Mouse (Mus musculus) heart, embryonic 14.5 days (tissue): Measurements from ENCODE around the gene 2700081O15Rik. TPM values are rescaled to one million over a fixed set of nuclear protein-coding genes. Genes with fewer than 3 reads are reported as not detected.

Source experiments
- ATAC-seq: fragments of 200-750 bp; cut with Nextera tagmentation; 2 replicates; pipeline ENCODE4 v1.8.0; 2017; ENCODE audit warnings: low read depth, moderate TSS enrichment; ENCODE audit not compliant: insufficient number of reproducible peaks, insufficient read depth, low FRiP score
- H3K27ac ChIP-seq, 2 experiments: fragments of 200-500 bp in 1 of 2; fragments of 300-500 bp in 1 of 2; sonication (generic) in 1 of 2; replicated peaks in 1 of 2; 2 replicates each; pipeline ENCODE4 v1.5.1; 2012 to 2014; ENCODE audit warnings: low read depth in 2 of 2, low read length in 2 of 2, control low read depth in 1 of 2, mild to moderate bottlenecking in 1 of 2, mixed read lengths in 1 of 2; ENCODE audit not compliant: control insufficient read depth in 1 of 2, insufficient read depth in 1 of 2
- H3K27me3 ChIP-seq: fragments of 300-500 bp; sonication (generic); 2 replicates; pipeline ENCODE4 v1.6.1; 2014; ENCODE audit warnings: mild to moderate bottlenecking, low read length, control low read depth; ENCODE audit not compliant: control insufficient read depth, insufficient read depth
- H3K36me3 ChIP-seq: fragments of 300-500 bp; sonication (generic); 2 replicates; pipeline ENCODE4 v1.6.1; 2014; ENCODE audit warnings: mild to moderate bottlenecking, control low read depth, low read length, mixed read lengths; ENCODE audit not compliant: control insufficient read depth, insufficient read depth
- H3K4me1 ChIP-seq, 2 experiments: fragments of 200-500 bp in 1 of 2; fragments of 300-500 bp in 1 of 2; sonication (generic) in 1 of 2; 2 replicates each; pipeline ENCODE4 v1.6.1; 2012 to 2014; ENCODE audit warnings: low read length in 2 of 2, control low read depth in 1 of 2, mixed read lengths in 1 of 2; ENCODE audit not compliant: control insufficient read depth in 2 of 2, insufficient read depth in 2 of 2
- H3K4me2 ChIP-seq: fragments of 300-500 bp; sonication (generic); 2 replicates; pipeline ENCODE4 v1.6.1; 2014; ENCODE audit warnings: mild to moderate bottlenecking, low read length
- H3K4me3 ChIP-seq, 2 experiments: fragments of 200-500 bp in 1 of 2; fragments of 300-500 bp in 1 of 2; sonication (generic) in 1 of 2; 2 replicates each; pipeline ENCODE4 v1.5.1; 2012 to 2014; ENCODE audit warnings: low read length in 2 of 2, mild to moderate bottlenecking in 2 of 2, control low read depth in 1 of 2, low read depth in 1 of 2, moderate library complexity in 1 of 2; ENCODE audit not compliant: control insufficient read depth in 1 of 2, insufficient read depth in 1 of 2
- H3K9ac ChIP-seq: fragments of 300-500 bp; sonication (generic); 2 replicates; pipeline ENCODE4 v1.6.1; 2014; ENCODE audit warnings: mild to moderate bottlenecking, low read length
- H3K9me3 ChIP-seq: fragments of 300-500 bp; sonication (generic); 2 replicates; pipeline ENCODE4 v1.6.1; 2016; ENCODE audit warnings: low read length, control low read depth; ENCODE audit not compliant: control insufficient read depth
- WGBS: fragments of 180-500 bp; shearing (Covaris S2); extraction: QIAGEN DNeasy Blood & Tissue Kit; methylation state at CpG from one replicate; pipeline ENCODE4 v1.1.7; 2014; 5-methylcytosine and 5-hydroxymethylcytosine counted together
- polyA plus RNA-seq: library from polyadenylated mRNA; unstranded; fragments of >200 nt; fragmentation: Nextera tagmentation; extraction: Ambion mirVana; gene quantifications from 2 replicates; pipeline ENCODE4 v1.2.1, GENCODE M21; 2014

2700081O15Rik gene
- polyA plus RNA-seq, 1 experiment from 2014 or later, result 5.8 TPM

- no peak overlapping the region for H3K27ac ChIP-seq
- H3K9me3 ChIP-seq, result 0 out of 2 replicates have a peak, but pooled peaks cover 4% of the 10 kb centered on the region
- H3K9ac ChIP-seq, result no peak overlapping the region
- H3K4me3 ChIP-seq, result no peak overlapping the region
- peaks cover 7 to 12% of the 10 kb centered on the region in 2 experiments; a peak in 3 of 4 replicates for H3K4me1 ChIP-seq
- ATAC-seq, result no peak
- H3K27me3 ChIP-seq, result no peaks in the 10 kb centered on the region
- H3K4me2 ChIP-seq, result no peak overlapping the region
- no peaks in the 10 kb centered on the region for H3K36me3 ChIP-seq
- WGBS, result 52% methylated on average over 9 of the region's 9 CpGs
These were observed 12.7 kb upstream of the 2700081O15Rik start for GRCm38 (mm10) chr19:7404623-7405229.

- no peak for ATAC-seq
- H3K4me1 ChIP-seq, result peaks cover 8 to 11% of the 10 kb centered on the region in 2 experiments
- no peak overlapping the region for H3K9ac ChIP-seq
- H3K36me3 ChIP-seq, result no peaks in the 10 kb centered on the region
- 0 out of 2 replicates have a peak, but pooled peaks cover 4% of the 10 kb centered on the region for H3K9me3 ChIP-seq
- H3K27me3 ChIP-seq, result no peaks in the 10 kb centered on the region
- no peak overlapping the region for H3K4me3 ChIP-seq
- WGBS, result 41% methylated on average over 2 of the region's 2 CpGs
- H3K4me2 ChIP-seq, result no peak overlapping the region
- H3K27ac ChIP-seq, result no peak overlapping the region
These were observed 5.1 kb upstream of the 2700081O15Rik start for GRCm38 (mm10) chr19:7412361-7412760.

DNA sequence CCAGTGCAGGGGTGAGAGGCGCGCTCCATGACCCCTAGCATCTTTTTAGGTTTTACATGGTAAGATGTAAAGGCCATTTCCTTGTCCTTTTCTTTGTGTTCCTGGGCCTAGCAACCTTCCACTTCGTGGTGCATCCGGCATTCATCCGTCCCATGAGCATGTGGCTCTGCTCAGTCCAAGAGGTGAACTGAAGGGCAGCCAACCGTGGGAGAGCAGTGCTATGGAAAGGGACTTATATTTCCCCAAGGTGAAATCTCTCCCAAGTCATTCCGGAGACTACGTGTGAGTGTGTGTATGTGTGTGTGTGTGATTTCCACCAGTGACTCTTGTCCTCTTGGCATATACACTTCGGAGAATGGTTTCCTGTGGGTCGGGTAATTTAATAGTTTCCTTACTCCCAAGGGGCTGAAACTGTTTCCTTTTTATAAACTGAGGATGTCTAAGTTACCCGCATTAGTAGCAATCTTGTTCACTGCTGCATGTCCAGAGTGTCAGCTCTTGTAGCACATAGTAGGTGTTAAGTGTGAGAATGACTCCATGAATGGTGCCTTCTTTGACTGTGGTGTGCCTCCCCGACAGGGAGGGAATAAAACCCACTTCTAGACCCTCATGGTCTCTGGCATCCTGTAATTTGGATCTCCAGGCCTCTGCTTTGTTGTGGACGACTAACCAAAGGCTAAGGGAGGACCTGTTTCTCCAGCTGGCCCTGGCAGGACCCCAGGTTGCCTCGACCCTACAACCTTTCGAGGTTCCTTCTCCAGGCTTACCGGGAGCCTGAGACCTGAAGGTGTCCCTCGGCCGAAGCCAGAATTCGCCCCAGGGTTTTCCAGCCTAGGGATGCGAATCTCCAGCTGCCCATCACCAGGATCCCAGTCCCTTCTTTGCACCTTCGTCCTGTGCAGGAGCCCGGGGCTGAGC lies 1.2 kb upstream of the 2700081O15Rik start:
- Histone ChIP-seq H3K27ac (peak overlapping the region; percentile 79 to 93), H3K9ac (peak overlapping the region; percentile 98), H3K4me3 (peak overlapping the region; percentile 80 to 84), H3K27me3 (no peaks in the 10 kb centered on the region), H3K4me1 (peaks cover 20 to 37% of the 10 kb centered on the region in 2 experiments), H3K4me2 (peak overlapping the region; percentile 81), H3K36me3 (peaks cover 17% of the 10 kb centered on the region), H3K9me3 (no peaks in the 10 kb centered on the region)
- WGBS, result 27% methylated on average over 22 of the region's 22 CpGs
- no peak for ATAC-seq

- no peaks in the 10 kb centered on the region for H3K9me3 ChIP-seq
- no peaks in the 10 kb centered on the region for H3K27me3 ChIP-seq
- H3K9ac ChIP-seq, result peak overlapping the region; percentile 98
- H3K4me2 ChIP-seq, result peak overlapping the region; percentile 81
- H3K36me3 ChIP-seq, result peaks cover 37% of the 10 kb centered on the region
- peaks cover 39 to 57% of the 10 kb centered on the region in 2 experiments for H3K4me1 ChIP-seq
- peak overlapping the region; percentile 80 to 84 for H3K4me3 ChIP-seq
- under 1% methylated on average over 46 of the region's 59 CpGs for WGBS
- peak overlapping the region; percentile 1 to 93; a peak in 2 of 4 replicates for H3K27ac ChIP-seq
- peak; percentile 70 for ATAC-seq
These were observed 755 bp downstream of the 2700081O15Rik start for GRCm38 (mm10) chr19:7417911-7418849.

DNA sequence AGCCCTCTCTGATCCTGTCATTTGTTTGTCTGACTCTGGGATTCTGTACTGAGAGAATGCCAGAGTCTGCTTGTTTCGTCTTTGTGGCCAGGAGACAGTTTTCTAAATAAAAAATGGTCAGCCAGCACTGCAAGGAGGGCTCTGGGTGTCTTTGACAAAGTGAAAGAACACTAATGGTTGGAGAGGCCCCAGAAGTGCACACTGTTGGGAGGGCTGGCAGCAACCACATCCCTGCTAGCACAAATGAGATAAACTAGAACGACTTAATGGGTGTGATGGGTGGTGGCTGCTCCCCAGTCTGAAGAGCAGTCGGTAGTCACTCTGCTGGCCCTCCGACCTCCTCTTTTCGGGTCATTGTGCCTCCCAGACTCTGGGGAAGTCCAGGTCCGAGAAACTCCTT lies 1.7 kb downstream of the 2700081O15Rik start:
- H3K36me3 ChIP-seq, result peaks cover 46% of the 10 kb centered on the region
- no peak for ATAC-seq
- H3K4me2 ChIP-seq, result peak overlapping the region; percentile 81
- H3K4me1 ChIP-seq, result peaks cover 45 to 67% of the 10 kb centered on the region in 2 experiments
- peak overlapping the region; percentile 80 to 84 for H3K4me3 ChIP-seq
- H3K9ac ChIP-seq, result peak overlapping the region; percentile 98
- no peaks in the 10 kb centered on the region for H3K27me3 ChIP-seq
- peak overlapping the region in 1 of 2 experiments; percentile 1; a peak in 1 of 4 replicates for H3K27ac ChIP-seq
- H3K9me3 ChIP-seq, result no peaks in the 10 kb centered on the region
- WGBS, result 15% methylated on average over 6 of the region's 6 CpGs

GRCm38 (mm10) chr19:7420108-7420507 lies 2.7 kb downstream of the 2700081O15Rik start:
- Histone ChIP-seq H3K4me2 (peak overlapping the region; percentile 81; the same call in 1 of the 2 replicates), H3K4me3 (no peak overlapping the region), H3K36me3 (peaks cover 56% of the 10 kb centered on the region), H3K4me1 (peaks cover 54 to 76% of the 10 kb centered on the region in 2 experiments), H3K27me3 (no peaks in the 10 kb centered on the region), H3K9me3 (no peaks in the 10 kb centered on the region), H3K9ac (peak overlapping the region; percentile 98), H3K27ac (no peak overlapping the region)
- 68% methylated on average over 12 of the region's 12 CpGs for WGBS
- no peak for ATAC-seq
